Mouse (Mus musculus) kidney, embryonic 15.5 days (tissue): ENCODE data around the gene Taf4. TPM values are rescaled to one million over a fixed set of nuclear protein-coding genes. Genes with fewer than 3 reads are reported as not detected.

Source experiments
- ATAC-seq: fragments of 200-750 bp; cut with Nextera tagmentation; replicated peaks from 2 replicates; pipeline ENCODE4 v1.8.0; 2017; ENCODE audit warnings: moderate TSS enrichment; ENCODE audit not compliant: low FRiP score
- H3K27ac ChIP-seq: fragments of 300-500 bp; sonication (generic); 2 replicates; pipeline ENCODE4 v1.5.1; 2015; ENCODE audit warnings: mild to moderate bottlenecking, inconsistent platforms
- H3K27me3 ChIP-seq: fragments of 300-500 bp; sonication (generic); 2 replicates; pipeline ENCODE4 v1.6.1; 2015; ENCODE audit warnings: inconsistent platforms
- H3K36me3 ChIP-seq: fragments of 300-500 bp; sonication (generic); 2 replicates; pipeline ENCODE4 v1.6.1; 2015; ENCODE audit warnings: inconsistent platforms
- H3K4me1 ChIP-seq: fragments of 300-500 bp; sonication (generic); 2 replicates; pipeline ENCODE4 v1.6.1; 2015; ENCODE audit warnings: inconsistent platforms
- H3K4me2 ChIP-seq: fragments of 300-500 bp; sonication (generic); 2 replicates; pipeline ENCODE4 v1.6.1; 2015; ENCODE audit warnings: moderate library complexity, mild to moderate bottlenecking, inconsistent platforms
- H3K4me3 ChIP-seq: fragments of 300-500 bp; sonication (generic); replicated peaks from 2 replicates; pipeline ENCODE4 v1.5.1; 2015; ENCODE audit warnings: mild to moderate bottlenecking, inconsistent platforms
- H3K9ac ChIP-seq: fragments of 300-500 bp; sonication (generic); 2 replicates; pipeline ENCODE4 v1.6.1; 2015; ENCODE audit warnings: mild to moderate bottlenecking, inconsistent platforms
- H3K9me3 ChIP-seq: fragments of 300-500 bp; sonication (generic); replicated peaks from 2 replicates; pipeline ENCODE4 v1.6.1; 2016; ENCODE audit warnings: inconsistent platforms
- WGBS: fragments of 180-500 bp; shearing (Covaris S2); methylation state at CpG from one replicate; pipeline ENCODE4 v1.1.7; 2015; ENCODE audit warnings: mixed read lengths; 5-methylcytosine and 5-hydroxymethylcytosine counted together
- polyA plus RNA-seq: library from polyadenylated mRNA; unstranded; fragments of >200 nt; fragmentation: Nextera tagmentation; extraction: Ambion mirVana; gene quantifications from 2 replicates; pipeline ENCODE4 v1.2.1, GENCODE M21; 2015

Gene Taf4
- polyA plus RNA-seq, 1 experiment from 2014 or later: 3.9 TPM

GRCm38 (mm10) chr2:179873315-179873714 lies 103.1 kb downstream of the Taf4 start:
- Histone ChIP-seq H3K9me3 (no peaks in the 10 kb centered on the region), H3K9ac (no peak overlapping the region), H3K36me3 (no peaks in the 10 kb centered on the region), H3K4me1 (no peaks in the 10 kb centered on the region), H3K4me3 (no peak overlapping the region), H3K4me2 (no peak overlapping the region), H3K27me3 (no peaks in the 10 kb centered on the region), H3K27ac (no peak overlapping the region)
- no peak for ATAC-seq
- WGBS: 50% methylated on average over 5 of the region's 5 CpGs

- Histone ChIP-seq H3K4me3 (no peak overlapping the region), H3K4me1 (no peaks in the 10 kb centered on the region), H3K4me2 (no peak overlapping the region), H3K27ac (no peak overlapping the region), H3K9me3 (no peaks in the 10 kb centered on the region), H3K27me3 (no peaks in the 10 kb centered on the region), H3K36me3 (no peaks in the 10 kb centered on the region), H3K9ac (no peak overlapping the region)
- 61% methylated on average over 5 of the region's 5 CpGs for WGBS
- ATAC-seq: no peak
These were observed 103.7 kb downstream of the Taf4 start for GRCm38 (mm10) chr2:179872724-179873123.

GRCm38 (mm10) chr2:179869871-179870270 lies 106.6 kb downstream of the Taf4 start:
- 39% methylated on average over 2 of the region's 2 CpGs for WGBS

GRCm38 (mm10) chr2:179867669-179868068 lies 108.8 kb downstream of the Taf4 start:
- H3K27ac ChIP-seq: no peak overlapping the region
- no peak overlapping the region for H3K4me3 ChIP-seq
- no peaks in the 10 kb centered on the region for H3K9me3 ChIP-seq
- no peak overlapping the region for H3K9ac ChIP-seq
- WGBS: 63% methylated on average over 3 of the region's 3 CpGs
- H3K36me3 ChIP-seq: no peaks in the 10 kb centered on the region
- H3K4me2 ChIP-seq: no peak overlapping the region
- ATAC-seq: no peak
- no peaks in the 10 kb centered on the region; the same call in 1 of the 2 replicates for H3K4me1 ChIP-seq
- no peaks in the 10 kb centered on the region for H3K27me3 ChIP-seq

More at GRCm38 (mm10) chr2:179869871-179870270, 106.6 kb downstream of the Taf4 start:
- no peaks in the 10 kb centered on the region for H3K36me3 ChIP-seq
- H3K4me3 ChIP-seq: no peak overlapping the region
- no peak overlapping the region for H3K27ac ChIP-seq
- H3K4me2 ChIP-seq: no peak overlapping the region
- no peaks in the 10 kb centered on the region for H3K9me3 ChIP-seq
- H3K9ac ChIP-seq: no peak overlapping the region
- no peaks in the 10 kb centered on the region for H3K4me1 ChIP-seq
- H3K27me3 ChIP-seq: no peaks in the 10 kb centered on the region
- no peak for ATAC-seq

- no peak for ATAC-seq
- WGBS: 76% methylated on average over 5 of the region's 5 CpGs
- Histone ChIP-seq H3K27me3 (no peaks in the 10 kb centered on the region), H3K36me3 (no peaks in the 10 kb centered on the region), H3K27ac (no peak overlapping the region), H3K4me3 (no peak overlapping the region), H3K4me1 (no peaks in the 10 kb centered on the region; the same call in 1 of the 2 replicates), H3K4me2 (no peak overlapping the region), H3K9me3 (no peaks in the 10 kb centered on the region), H3K9ac (no peak overlapping the region)
These were observed 111.3 kb downstream of the Taf4 start for GRCm38 (mm10) chr2:179865097-179865496.

GRCm38 (mm10) chr2:179863266-179863665 lies 113.2 kb downstream of the Taf4 start:
- Histone ChIP-seq H3K4me1 (no peaks in the 10 kb centered on the region; the same call in 1 of the 2 replicates), H3K27me3 (no peaks in the 10 kb centered on the region), H3K9me3 (no peaks in the 10 kb centered on the region), H3K36me3 (no peaks in the 10 kb centered on the region), H3K4me3 (no peak overlapping the region), H3K27ac (no peak overlapping the region), H3K9ac (no peak overlapping the region), H3K4me2 (no peak overlapping the region)
- WGBS: 69% methylated on average over 3 of the region's 3 CpGs
- no peak for ATAC-seq

GRCm38 (mm10) chr2:179862676-179863075 lies 113.8 kb downstream of the Taf4 start:
- no peak overlapping the region for H3K4me2 ChIP-seq
- no peak for ATAC-seq
- H3K4me1 ChIP-seq: no peaks in the 10 kb centered on the region; the same call in 1 of the 2 replicates
- WGBS: 67% methylated on average over 3 of the region's 3 CpGs
- H3K27me3 ChIP-seq: no peaks in the 10 kb centered on the region
- H3K9me3 ChIP-seq: no peaks in the 10 kb centered on the region
- H3K27ac ChIP-seq: no peak overlapping the region
- H3K9ac ChIP-seq: no peak overlapping the region
- H3K36me3 ChIP-seq: no peaks in the 10 kb centered on the region
- no peak overlapping the region for H3K4me3 ChIP-seq

Other genes starting within 250 kb of the Taf4 start
- 9.5 and 10.1 TPM in 2 replicates for gene Lsm14b, start 48.3 kb upstream of the Taf4 start, polyA plus RNA-seq
- 615 and 646 TPM in 2 replicates for gene Psma7, start 65.8 kb upstream of the Taf4 start, polyA plus RNA-seq
- gene Ss18l1, start 65.9 kb upstream of the Taf4 start, polyA plus RNA-seq: 6.3 and 6.4 TPM in 2 replicates
- gene Mtg2, start 93.9 kb upstream of the Taf4 start, polyA plus RNA-seq: 26.4 TPM in 2 replicates
- gene Hrh3, start 127.8 kb upstream of the Taf4 start, polyA plus RNA-seq: not detected in 2 replicates
- 30.3 and 32.1 TPM in 2 replicates for gene Osbpl2, start 142.7 kb upstream of the Taf4 start, polyA plus RNA-seq
- gene Adrm1, start 194.8 kb upstream of the Taf4 start, polyA plus RNA-seq: 193 and 207 TPM in 2 replicates
- 40.6 and 46.7 TPM in 2 replicates for gene Lama5, start 249.2 kb upstream of the Taf4 start, polyA plus RNA-seq